Mouse (Mus musculus): Measurements from ENCODE around the gene Sspo. TPM values are rescaled to one million over a fixed set of nuclear protein-coding genes. Genes with fewer than 3 reads are reported as not detected.

The Sspo gene
- polyA plus RNA-seq, 1 experiment from 2014 or later: 0.54 TPM

- WGBS (ENCODE audit: insufficient replicate concordance): 50% methylated on average over 1 of the region's 1 CpGs
- Histone ChIP-seq H3K9ac (ENCODE audit: low read depth, low read length) (no peak overlapping the region), H3K36me3 (ENCODE audit: control insufficient read depth, insufficient read depth, low read length) (no peaks in the 10 kb centered on the region), H3K27ac (ENCODE audit: low read depth, low read length) (no peak overlapping the region), H3K9me3 (replicated peaks; ENCODE audit: control insufficient read depth, low read length) (no peaks in the 10 kb centered on the region), H3K4me3 (ENCODE audit: low read depth, low read length) (no peak overlapping the region), H3K4me1 (ENCODE audit: control insufficient read depth, insufficient read depth, low read length) (peaks cover 2% of the 10 kb centered on the region; the same call in 1 of the 2 replicates), H3K4me2 (no peak overlapping the region), H3K27me3 (ENCODE audit: control insufficient read depth, insufficient read depth, low read length) (0 out of 2 replicates have a peak, but pooled peaks cover 4% of the 10 kb centered on the region)
- ATAC-seq (replicated peaks; ENCODE audit: insufficient number of reproducible peaks, low FRiP score, low TSS enrichment): no peak
Measured at GRCm38 (mm10) chr6:48452151-48452550, 4.1 kb downstream of the Sspo start.

DNA sequence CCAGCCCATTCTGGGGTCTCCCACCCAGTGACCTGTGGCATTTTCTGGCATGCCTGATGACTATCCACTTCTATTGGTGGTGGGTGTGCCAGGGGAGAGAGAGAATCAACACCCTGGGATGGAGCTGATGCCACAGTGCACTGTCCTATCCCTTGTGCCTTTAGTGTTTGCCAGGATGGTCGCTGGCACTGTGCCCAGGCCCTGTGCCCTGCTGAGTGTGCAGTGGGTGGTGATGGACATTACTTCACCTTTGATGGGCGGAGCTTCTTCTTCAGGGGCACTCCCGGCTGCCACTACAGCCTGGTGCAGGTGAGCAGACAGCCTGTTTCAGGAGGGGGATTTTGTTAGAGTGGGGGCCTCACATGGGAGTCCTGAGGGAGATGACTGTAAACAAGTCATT, 4.7 kb downstream of the Sspo start:
- no peak overlapping the region for H3K27ac ChIP-seq (ENCODE audit: low read depth, low read length)
- H3K36me3 ChIP-seq (ENCODE audit: control insufficient read depth, insufficient read depth, low read length): no peaks in the 10 kb centered on the region
- no peak overlapping the region for H3K9ac ChIP-seq (ENCODE audit: low read depth, low read length)
- H3K27me3 ChIP-seq (ENCODE audit: control insufficient read depth, insufficient read depth, low read length): 0 out of 2 replicates have a peak, but pooled peaks cover 4% of the 10 kb centered on the region
- no peak overlapping the region for H3K4me3 ChIP-seq (ENCODE audit: low read depth, low read length)
- no peak overlapping the region for H3K4me2 ChIP-seq
- ATAC-seq (replicated peaks; ENCODE audit: insufficient number of reproducible peaks, low FRiP score, low TSS enrichment): no peak
- no peaks in the 10 kb centered on the region for H3K9me3 ChIP-seq (replicated peaks; ENCODE audit: control insufficient read depth, low read length)
- WGBS (ENCODE audit: insufficient replicate concordance): 80% methylated on average over 3 of the region's 3 CpGs
- peaks cover 2% of the 10 kb centered on the region; the same call in 1 of the 2 replicates for H3K4me1 ChIP-seq (ENCODE audit: control insufficient read depth, insufficient read depth, low read length)

- H3K4me1 ChIP-seq (ENCODE audit: control insufficient read depth, insufficient read depth, low read length): no peaks in the 10 kb centered on the region
- H3K4me2 ChIP-seq: no peak overlapping the region
- ATAC-seq (replicated peaks; ENCODE audit: insufficient number of reproducible peaks, low FRiP score, low TSS enrichment): no peak
- 0 out of 2 replicates have a peak, but pooled peaks cover 3% of the 10 kb centered on the region for H3K27me3 ChIP-seq (ENCODE audit: control insufficient read depth, insufficient read depth, low read length)
- no peak overlapping the region for H3K4me3 ChIP-seq (ENCODE audit: low read depth, low read length)
- no peaks in the 10 kb centered on the region for H3K9me3 ChIP-seq (replicated peaks; ENCODE audit: control insufficient read depth, low read length)
- WGBS (ENCODE audit: insufficient replicate concordance): 87% methylated on average over 13 of the region's 13 CpGs
- no peak overlapping the region for H3K27ac ChIP-seq (ENCODE audit: low read depth, low read length)
- no peaks in the 10 kb centered on the region for H3K36me3 ChIP-seq (ENCODE audit: control insufficient read depth, insufficient read depth, low read length)
- no peak overlapping the region for H3K9ac ChIP-seq (ENCODE audit: low read depth, low read length)
Measured at GRCm38 (mm10) chr6:48464966-48465679, 17.1 kb downstream of the Sspo start.

GRCm38 (mm10) chr6:48466715-48467114, 18.7 kb downstream of the Sspo start:
- no peak for ATAC-seq (replicated peaks; ENCODE audit: insufficient number of reproducible peaks, low FRiP score, low TSS enrichment)
- Histone ChIP-seq H3K4me3 (ENCODE audit: low read depth, low read length) (no peak overlapping the region), H3K36me3 (ENCODE audit: control insufficient read depth, insufficient read depth, low read length) (no peaks in the 10 kb centered on the region), H3K27ac (ENCODE audit: low read depth, low read length) (no peak overlapping the region), H3K4me2 (no peak overlapping the region), H3K9me3 (replicated peaks; ENCODE audit: control insufficient read depth, low read length) (no peaks in the 10 kb centered on the region), H3K4me1 (ENCODE audit: control insufficient read depth, insufficient read depth, low read length) (no peaks in the 10 kb centered on the region), H3K27me3 (ENCODE audit: control insufficient read depth, insufficient read depth, low read length) (0 out of 2 replicates have a peak, but pooled peaks cover 3% of the 10 kb centered on the region), H3K9ac (ENCODE audit: low read depth, low read length) (no peak overlapping the region)
- WGBS (ENCODE audit: insufficient replicate concordance): 18% methylated on average over 6 of the region's 6 CpGs

GRCm38 (mm10) chr6:48467490-48467889, 19.5 kb downstream of the Sspo start:
- H3K27ac ChIP-seq (ENCODE audit: low read depth, low read length): no peak overlapping the region
- H3K27me3 ChIP-seq (ENCODE audit: control insufficient read depth, insufficient read depth, low read length): no peaks in the 10 kb centered on the region
- H3K4me3 ChIP-seq (ENCODE audit: low read depth, low read length): no peak overlapping the region
- H3K9me3 ChIP-seq (replicated peaks; ENCODE audit: control insufficient read depth, low read length): no peaks in the 10 kb centered on the region
- WGBS (ENCODE audit: insufficient replicate concordance): 69% methylated on average over 7 of the region's 7 CpGs
- ATAC-seq (replicated peaks; ENCODE audit: insufficient number of reproducible peaks, low FRiP score, low TSS enrichment): no peak
- no peaks in the 10 kb centered on the region for H3K36me3 ChIP-seq (ENCODE audit: control insufficient read depth, insufficient read depth, low read length)
- no peak overlapping the region for H3K4me2 ChIP-seq
- no peak overlapping the region for H3K9ac ChIP-seq (ENCODE audit: low read depth, low read length)
- H3K4me1 ChIP-seq (ENCODE audit: control insufficient read depth, insufficient read depth, low read length): no peaks in the 10 kb centered on the region

GRCm38 (mm10) chr6:48470739-48471138, 22.7 kb downstream of the Sspo start:
- Histone ChIP-seq H3K4me2 (no peak overlapping the region), H3K36me3 (ENCODE audit: control insufficient read depth, insufficient read depth, low read length) (no peaks in the 10 kb centered on the region), H3K4me3 (ENCODE audit: low read depth, low read length) (no peak overlapping the region), H3K27me3 (ENCODE audit: control insufficient read depth, insufficient read depth, low read length) (no peaks in the 10 kb centered on the region; the same call in 1 of the 2 replicates), H3K9ac (ENCODE audit: low read depth, low read length) (no peak overlapping the region), H3K4me1 (ENCODE audit: control insufficient read depth, insufficient read depth, low read length) (peaks cover under 1% of the 10 kb centered on the region), H3K27ac (ENCODE audit: low read depth, low read length) (no peak overlapping the region), H3K9me3 (replicated peaks; ENCODE audit: control insufficient read depth, low read length) (no peaks in the 10 kb centered on the region)
- ATAC-seq (replicated peaks; ENCODE audit: insufficient number of reproducible peaks, low FRiP score, low TSS enrichment): no peak
- WGBS (ENCODE audit: insufficient replicate concordance): 77% methylated on average over 2 of the region's 2 CpGs

GRCm38 (mm10) chr6:48478446-48478845, 30.4 kb downstream of the Sspo start:
- no peaks in the 10 kb centered on the region; the same call in none of the 2 replicates for H3K27me3 ChIP-seq (ENCODE audit: control insufficient read depth, insufficient read depth, low read length)
- no peak overlapping the region for H3K9ac ChIP-seq (ENCODE audit: low read depth, low read length)
- no peak overlapping the region for H3K4me2 ChIP-seq
- no peak overlapping the region for H3K4me3 ChIP-seq (ENCODE audit: low read depth, low read length)
- H3K4me1 ChIP-seq (ENCODE audit: control insufficient read depth, insufficient read depth, low read length): peaks cover 5% of the 10 kb centered on the region
- H3K36me3 ChIP-seq (ENCODE audit: control insufficient read depth, insufficient read depth, low read length): no peaks in the 10 kb centered on the region
- no peak for ATAC-seq (replicated peaks; ENCODE audit: insufficient number of reproducible peaks, low FRiP score, low TSS enrichment)
- 70% methylated on average over 4 of the region's 4 CpGs for WGBS (ENCODE audit: insufficient replicate concordance)
- H3K9me3 ChIP-seq (replicated peaks; ENCODE audit: control insufficient read depth, low read length): no peaks in the 10 kb centered on the region
- H3K27ac ChIP-seq (ENCODE audit: low read depth, low read length): no peak overlapping the region

- no peak overlapping the region for H3K9ac ChIP-seq (ENCODE audit: low read depth, low read length)
- H3K4me2 ChIP-seq: no peak overlapping the region
- ATAC-seq (replicated peaks; ENCODE audit: insufficient number of reproducible peaks, low FRiP score, low TSS enrichment): no peak
- no peak overlapping the region for H3K27ac ChIP-seq (ENCODE audit: low read depth, low read length)
- H3K36me3 ChIP-seq (ENCODE audit: control insufficient read depth, insufficient read depth, low read length): no peaks in the 10 kb centered on the region
- 70% methylated on average over 5 of the region's 5 CpGs for WGBS (ENCODE audit: insufficient replicate concordance)
- peaks cover 5% of the 10 kb centered on the region; the same call in 1 of the 2 replicates for H3K4me1 ChIP-seq (ENCODE audit: control insufficient read depth, insufficient read depth, low read length)
- peaks cover 6% of the 10 kb centered on the region for H3K27me3 ChIP-seq (ENCODE audit: control insufficient read depth, insufficient read depth, low read length)
- no peak overlapping the region for H3K4me3 ChIP-seq (ENCODE audit: low read depth, low read length)
- no peaks in the 10 kb centered on the region for H3K9me3 ChIP-seq (replicated peaks; ENCODE audit: control insufficient read depth, low read length)
Measured at GRCm38 (mm10) chr6:48482501-48482900, 34.5 kb downstream of the Sspo start.
